Mouse (Mus musculus): ENCODE measurements around the gene Maml1. TPM values are rescaled to one million over a fixed set of nuclear protein-coding genes. Genes with fewer than 3 reads are reported as not detected.
A peak's percentile ranks its signal among the peaks of the same experiment; 100 is the strongest.

The Maml1 gene
- polyA plus RNA-seq, 1 experiment: 4.5 TPM

GRCm38 (mm10) chr11:50234606-50235005 is 57.5 kb downstream of the Maml1 start:
- TF ChIP-seq GATA1 (IDR thresholded peaks at IDR 0.05; ENCODE audit: borderline replicate concordance, low read length): no peak
- no peak for TF ChIP-seq FLI1 (IDR thresholded peaks at IDR 0.05; ENCODE audit: low read length)
- Histone ChIP-seq H3K36me3 (replicated peaks; ENCODE audit: low read length) (peaks cover 61% of the 10 kb centered on the region), H3K9me3 (no peaks in the 10 kb centered on the region), H3K27me3 (replicated peaks) (peaks cover 4% of the 10 kb centered on the region), H3K4me3 (replicated peaks) (no peak overlapping the region), H3K4me1 (peaks cover 68% of the 10 kb centered on the region)

DNA sequence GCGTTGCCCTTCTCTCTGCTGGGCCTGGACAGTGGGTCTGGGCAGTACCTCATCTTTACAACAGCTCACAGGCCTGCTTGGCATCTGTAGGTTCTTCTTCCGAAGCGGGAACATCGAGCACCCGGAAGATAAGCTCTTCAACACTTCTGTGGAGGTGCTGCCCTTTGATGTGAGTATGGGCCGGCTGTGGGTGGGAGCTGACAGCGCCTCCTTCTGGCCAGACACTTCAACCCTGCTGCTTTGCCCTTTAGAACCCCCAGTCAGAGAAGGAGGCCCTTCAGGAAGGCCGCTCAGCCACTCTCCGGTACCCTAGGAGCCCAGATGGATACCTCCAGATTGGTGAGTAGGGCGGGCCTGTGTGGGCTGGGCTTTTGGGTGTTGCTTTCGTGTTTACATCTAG is 58.1 kb downstream of the Maml1 start:
- peaks cover 67% of the 10 kb centered on the region for H3K36me3 ChIP-seq (replicated peaks; ENCODE audit: low read length)
- no peaks in the 10 kb centered on the region for H3K9me3 ChIP-seq
- H3K27me3 ChIP-seq (replicated peaks): peaks cover 4% of the 10 kb centered on the region
- no peak for TF ChIP-seq FLI1 (IDR thresholded peaks at IDR 0.05; ENCODE audit: low read length)
- no peak for TF ChIP-seq GATA1 (IDR thresholded peaks at IDR 0.05; ENCODE audit: borderline replicate concordance, low read length)
- H3K4me1 ChIP-seq: peaks cover 68% of the 10 kb centered on the region
- H3K4me3 ChIP-seq (replicated peaks): no peak overlapping the region

DNA sequence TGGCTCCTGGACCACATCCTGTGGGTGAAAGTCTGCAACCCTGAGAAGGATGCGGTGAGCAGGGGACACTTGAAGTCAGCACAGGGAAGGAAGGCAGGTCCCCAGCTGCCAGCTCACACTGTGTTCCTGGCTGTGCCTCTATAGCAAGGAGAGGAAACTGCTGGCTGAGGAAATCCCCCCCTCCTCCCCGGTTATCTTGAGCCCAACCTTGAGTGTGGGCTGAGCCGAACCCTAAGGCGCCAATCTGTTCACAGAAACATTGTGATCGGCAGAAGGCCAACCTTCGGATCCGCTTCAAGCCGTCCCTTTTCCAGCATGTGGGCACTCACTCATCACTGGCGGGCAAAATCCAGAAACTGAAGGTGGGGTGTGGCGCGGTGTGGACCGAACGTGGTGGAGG is 59.1 kb downstream of the Maml1 start:
- H3K4me3 ChIP-seq (replicated peaks): peak overlapping the region; percentile 28
- peaks cover 74% of the 10 kb centered on the region for H3K36me3 ChIP-seq (replicated peaks; ENCODE audit: low read length)
- TF ChIP-seq GATA1 (IDR thresholded peaks at IDR 0.05; ENCODE audit: borderline replicate concordance, low read length) (no peak), FLI1 (IDR thresholded peaks at IDR 0.05; ENCODE audit: low read length) (no peak)
- H3K4me1 ChIP-seq: peaks cover 68% of the 10 kb centered on the region
- H3K9me3 ChIP-seq: no peaks in the 10 kb centered on the region
- H3K27me3 ChIP-seq (replicated peaks): peaks cover 4% of the 10 kb centered on the region

- no peaks in the 10 kb centered on the region for H3K27me3 ChIP-seq (replicated peaks)
- peaks cover 83% of the 10 kb centered on the region for H3K36me3 ChIP-seq (replicated peaks; ENCODE audit: low read length)
- peaks cover 68% of the 10 kb centered on the region for H3K4me1 ChIP-seq
These were observed 60.7 kb downstream of the Maml1 start for GRCm38 (mm10) chr11:50231411-50231810.

GRCm38 (mm10) chr11:50230481-50231304 is 61.4 kb downstream of the Maml1 start:
- Histone ChIP-seq H3K36me3 (replicated peaks; ENCODE audit: low read length) (peaks cover 81% of the 10 kb centered on the region), H3K4me1 (peaks cover 70% of the 10 kb centered on the region), H3K27me3 (replicated peaks) (no peaks in the 10 kb centered on the region), H3K9me3 (no peaks in the 10 kb centered on the region), H3K4me3 (replicated peaks) (peak overlapping the region; percentile 38)
- no peak for TF ChIP-seq FLI1 (IDR thresholded peaks at IDR 0.05; ENCODE audit: low read length)
- no peak for TF ChIP-seq GATA1 (IDR thresholded peaks at IDR 0.05; ENCODE audit: borderline replicate concordance, low read length)

More at GRCm38 (mm10) chr11:50231411-50231810, 60.7 kb downstream of the Maml1 start:
- Histone ChIP-seq H3K4me3 (replicated peaks) (no peak overlapping the region), H3K9me3 (no peaks in the 10 kb centered on the region)
- no peak for TF ChIP-seq FLI1 (IDR thresholded peaks at IDR 0.05; ENCODE audit: low read length)
- no peak for TF ChIP-seq GATA1 (IDR thresholded peaks at IDR 0.05; ENCODE audit: borderline replicate concordance, low read length)

DNA sequence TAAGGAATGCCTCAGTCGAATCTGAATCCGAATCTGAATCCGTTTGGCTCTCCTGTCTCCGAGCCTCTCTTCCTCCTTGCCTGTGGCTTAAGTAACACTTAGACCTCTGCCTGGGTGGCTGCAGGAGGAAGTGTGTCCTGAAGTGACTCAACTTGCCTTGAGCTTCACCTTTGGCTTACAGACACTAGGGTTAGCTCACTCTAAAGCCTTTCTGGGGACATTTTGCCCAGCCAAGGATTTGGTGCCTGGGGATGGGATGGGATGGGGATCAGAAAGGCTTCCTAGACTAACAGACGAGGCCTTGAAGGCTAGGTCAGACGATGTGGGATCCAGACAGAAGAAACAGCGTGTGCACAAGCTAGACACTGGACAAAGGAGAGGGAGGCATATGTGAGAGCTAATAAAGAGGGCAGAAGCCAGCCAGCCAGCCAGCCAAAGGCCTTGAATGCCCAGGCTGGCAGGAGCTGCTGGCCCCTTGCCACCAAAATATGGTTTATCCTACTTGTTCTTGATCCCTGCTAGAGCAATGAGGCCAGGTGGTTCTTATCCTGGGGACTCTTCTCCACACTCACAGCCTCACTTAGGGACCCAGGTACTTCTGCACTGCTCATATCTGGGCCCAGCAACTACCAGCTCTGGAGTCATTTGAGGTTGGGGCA is 62.7 kb downstream of the Maml1 start:
- H3K36me3 ChIP-seq (replicated peaks; ENCODE audit: low read length): peaks cover 69% of the 10 kb centered on the region
- no peaks in the 10 kb centered on the region for H3K9me3 ChIP-seq
- H3K27me3 ChIP-seq (replicated peaks): no peaks in the 10 kb centered on the region
- H3K4me3 ChIP-seq (replicated peaks): peak overlapping the region; percentile 18
- peaks cover 73% of the 10 kb centered on the region for H3K4me1 ChIP-seq
- TF ChIP-seq GATA1 (IDR thresholded peaks at IDR 0.05; ENCODE audit: borderline replicate concordance, low read length): no peak
- TF ChIP-seq FLI1 (IDR thresholded peaks at IDR 0.05; ENCODE audit: low read length): no peak

DNA sequence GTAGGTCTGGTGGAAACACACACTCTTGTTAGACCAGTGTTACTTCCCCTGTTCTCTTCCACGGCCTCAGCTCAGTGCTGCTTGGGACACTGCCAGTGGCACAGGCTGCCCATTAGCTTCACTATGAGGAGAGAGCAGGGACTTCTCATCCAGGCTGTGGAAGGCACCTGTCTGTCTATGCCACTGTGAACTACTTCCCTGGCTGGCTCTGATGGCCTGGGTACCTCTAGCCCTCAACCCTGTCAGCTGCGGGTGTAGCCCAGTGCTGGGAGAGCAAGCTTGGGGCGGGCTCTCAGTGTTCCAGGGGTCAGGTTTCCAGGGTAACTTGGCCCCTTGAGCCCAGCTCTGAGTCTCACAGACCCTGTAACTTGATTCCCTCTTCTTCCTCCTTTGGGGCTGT is 63.3 kb downstream of the Maml1 start:
- Histone ChIP-seq H3K4me3 (replicated peaks) (peak overlapping the region; percentile 38), H3K36me3 (replicated peaks; ENCODE audit: low read length) (peaks cover 63% of the 10 kb centered on the region), H3K4me1 (peaks cover 79% of the 10 kb centered on the region)

DNA sequence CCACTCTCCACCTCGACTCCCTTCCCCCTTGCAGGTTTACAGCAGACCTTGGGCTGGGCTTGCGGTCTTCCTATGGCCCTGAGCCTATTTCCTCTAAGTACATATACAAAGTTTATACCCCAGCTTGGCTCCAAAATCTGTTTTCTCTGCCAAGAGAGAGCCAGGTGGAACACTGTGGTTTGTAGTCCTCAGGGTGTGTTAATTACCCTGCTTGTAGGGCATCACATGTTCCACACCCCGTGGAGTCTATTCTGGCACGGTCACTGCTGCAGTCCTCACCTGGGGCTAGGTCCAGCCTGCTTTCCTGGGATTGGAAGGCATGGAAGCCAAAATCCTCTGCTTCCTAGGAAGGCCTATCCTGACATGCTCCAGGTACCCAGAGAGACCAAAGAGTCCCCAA is 64.4 kb downstream of the Maml1 start:
- Histone ChIP-seq H3K27me3 (replicated peaks) (no peaks in the 10 kb centered on the region), H3K9me3 (no peaks in the 10 kb centered on the region), H3K36me3 (replicated peaks; ENCODE audit: low read length) (peaks cover 54% of the 10 kb centered on the region), H3K4me1 (peaks cover 84% of the 10 kb centered on the region), H3K4me3 (replicated peaks) (peak overlapping the region; percentile 64)
- TF ChIP-seq GATA1 (IDR thresholded peaks at IDR 0.05; ENCODE audit: borderline replicate concordance, low read length): no peak
- no peak for TF ChIP-seq FLI1 (IDR thresholded peaks at IDR 0.05; ENCODE audit: low read length)

More for the DNA sequence above, 63.3 kb downstream of the Maml1 start:
- Histone ChIP-seq H3K9me3 (no peaks in the 10 kb centered on the region), H3K27me3 (replicated peaks) (no peaks in the 10 kb centered on the region)
- no peak for TF ChIP-seq FLI1 (IDR thresholded peaks at IDR 0.05; ENCODE audit: low read length)
- TF ChIP-seq GATA1 (IDR thresholded peaks at IDR 0.05; ENCODE audit: borderline replicate concordance, low read length): no peak

GRCm38 (mm10) chr11:50227226-50227625 is 64.9 kb downstream of the Maml1 start:
- Histone ChIP-seq H3K9me3 (no peaks in the 10 kb centered on the region), H3K4me1 (peaks cover 83% of the 10 kb centered on the region), H3K4me3 (replicated peaks) (peak overlapping the region; percentile 97), H3K36me3 (replicated peaks; ENCODE audit: low read length) (peaks cover 52% of the 10 kb centered on the region), H3K27me3 (replicated peaks) (no peaks in the 10 kb centered on the region)
- no peak for TF ChIP-seq GATA1 (IDR thresholded peaks at IDR 0.05; ENCODE audit: borderline replicate concordance, low read length)

DNA sequence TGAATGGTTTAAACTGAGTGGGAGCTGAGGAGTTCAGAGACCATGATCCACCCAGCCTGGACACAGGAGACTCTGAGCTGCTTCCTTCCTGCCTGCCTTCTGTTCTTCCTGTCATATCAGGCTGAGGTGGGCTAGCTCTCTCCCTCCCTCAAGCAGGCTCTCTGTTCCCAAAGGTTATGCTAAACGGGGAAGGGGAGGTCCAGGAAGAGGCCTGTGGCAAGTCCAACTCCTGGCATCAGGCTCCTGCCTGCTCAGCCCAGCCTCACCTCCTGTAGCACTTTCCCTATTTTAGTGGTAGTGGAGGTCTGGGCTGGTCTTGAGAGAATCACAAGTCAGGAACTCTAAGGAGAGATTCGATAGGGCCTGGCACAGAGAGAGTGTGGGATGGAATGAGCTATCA is 65.7 kb downstream of the Maml1 start:
- H3K27me3 ChIP-seq (replicated peaks): no peaks in the 10 kb centered on the region
- H3K4me3 ChIP-seq (replicated peaks): peak overlapping the region; percentile 97
- peaks cover 50% of the 10 kb centered on the region for H3K36me3 ChIP-seq (replicated peaks; ENCODE audit: low read length)
- peaks cover 81% of the 10 kb centered on the region for H3K4me1 ChIP-seq
- TF ChIP-seq GATA1 (IDR thresholded peaks at IDR 0.05; ENCODE audit: borderline replicate concordance, low read length): no peak
- no peak for TF ChIP-seq FLI1 (IDR thresholded peaks at IDR 0.05; ENCODE audit: low read length)
- no peaks in the 10 kb centered on the region for H3K9me3 ChIP-seq

Measured in megakaryocyte, embryonic 14.5 days (primary cell).